Mouse (Mus musculus): Measurements from ENCODE around the gene Aoc3. TPM values are rescaled to one million over a fixed set of nuclear protein-coding genes. Genes with fewer than 3 reads are reported as not detected.

Gene Aoc3
- total RNA-seq (2021) = 10 to 100 TPM; 20.7 to 21.7 TPM
- long read RNA-seq, experiment 1, full-length matches to known transcripts = 11 of 12 reads
- long read RNA-seq, experiment 1, partial matches to known transcripts = 0 of 12 reads
- long read RNA-seq, experiment 1, other reads (novel, unspliced or antisense) = 1 of 12 reads
- long read RNA-seq, experiment 2, full-length matches to known transcripts = 27 of 31 reads
- long read RNA-seq, experiment 2, partial matches to known transcripts = 1 of 31 reads
- long read RNA-seq, experiment 2, other reads (novel, unspliced or antisense) = 3 of 31 reads

GRCm38 (mm10) chr11:101330371-101330924 is at the start of gene Aoc3:
Gene Aoc3 (plus strand): TSS chr11:101330605.
- intact Hi-C loops (cut with DNase I; ENCODE audit: low total_unique reads) = no loop called here
- peak; percentile 47 for DNase-seq

GRCm38 (mm10) chr11:101280837-101281236 is 49.6 kb upstream of the Aoc3 start:
- no peak for DNase-seq
- intact Hi-C loops (cut with DNase I; ENCODE audit: low total_unique reads) = no loop called here

GRCm38 (mm10) chr11:101282896-101283295 is 47.5 kb upstream of the Aoc3 start:
- no peak for DNase-seq
- intact Hi-C loops (cut with DNase I; ENCODE audit: low total_unique reads) = no loop called here

GRCm38 (mm10) chr11:101283805-101284204 is 46.6 kb upstream of the Aoc3 start:
- no peak for DNase-seq
- intact Hi-C loops (cut with DNase I; ENCODE audit: low total_unique reads) = no loop called here

- intact Hi-C loops (cut with DNase I; ENCODE audit: low total_unique reads) = no loop called here
- no peak for DNase-seq
Observed at GRCm38 (mm10) chr11:101287306-101287705, 43.1 kb upstream of the Aoc3 start.

- intact Hi-C loops (cut with DNase I; ENCODE audit: low total_unique reads) = no loop called here
Observed at GRCm38 (mm10) chr11:101291231-101291630, 39.2 kb upstream of the Aoc3 start.

GRCm38 (mm10) chr11:101295191-101295590 is 35.2 kb upstream of the Aoc3 start:
- DNase-seq = no peak
- intact Hi-C loops (cut with DNase I; ENCODE audit: low total_unique reads) = no loop called here

More at GRCm38 (mm10) chr11:101291231-101291630, 39.2 kb upstream of the Aoc3 start:
- no peak for DNase-seq

GRCm38 (mm10) chr11:101300881-101301280 is 29.5 kb upstream of the Aoc3 start:
- intact Hi-C loops (cut with DNase I; ENCODE audit: low total_unique reads) = loop anchor here (2.0 kb wide), 1 partner anchor 90 kb away; no protein-coding TSS in a partner anchor
- no peak for DNase-seq

- intact Hi-C loops (cut with DNase I; ENCODE audit: low total_unique reads) = loop anchor here (2.0 kb wide), 1 partner anchor 91 kb away; no protein-coding TSS in a partner anchor
- no peak for DNase-seq
Observed at GRCm38 (mm10) chr11:101301299-101302003, 29.0 kb upstream of the Aoc3 start.

GRCm38 (mm10) chr11:101302004-101302798 is 28.2 kb upstream of the Aoc3 start, which contains the start of gene Becn1:
Gene Becn1 (minus strand): TSS chr11:101302286.
- intact Hi-C loops (cut with DNase I; ENCODE audit: low total_unique reads) = no loop called here

GRCm38 (mm10) chr11:101307744-101308143 is 22.7 kb upstream of the Aoc3 start:
- intact Hi-C loops (cut with DNase I; ENCODE audit: low total_unique reads) = no loop called here
- DNase-seq = no peak

More at GRCm38 (mm10) chr11:101302004-101302798, 28.2 kb upstream of the Aoc3 start, which contains the start of gene Becn1:
- peak; percentile 97 for DNase-seq

- intact Hi-C loops (cut with DNase I; ENCODE audit: low total_unique reads) = no loop called here
- DNase-seq = no peak
Observed at GRCm38 (mm10) chr11:101311083-101311482, 19.3 kb upstream of the Aoc3 start.

- DNase-seq = no peak
- intact Hi-C loops (cut with DNase I; ENCODE audit: low total_unique reads) = no loop called here
Observed at GRCm38 (mm10) chr11:101312150-101312549, 18.3 kb upstream of the Aoc3 start.

- intact Hi-C loops (cut with DNase I; ENCODE audit: low total_unique reads) = no loop called here
- no peak for DNase-seq
Observed at GRCm38 (mm10) chr11:101314567-101314966, 15.8 kb upstream of the Aoc3 start.

- intact Hi-C loops (cut with DNase I; ENCODE audit: low total_unique reads) = no loop called here
- DNase-seq = no peak
Observed at GRCm38 (mm10) chr11:101315082-101315650, 15.2 kb upstream of the Aoc3 start.

- peak; percentile 94 for DNase-seq
- intact Hi-C loops (cut with DNase I; ENCODE audit: low total_unique reads) = no loop called here
Observed at GRCm38 (mm10) chr11:101315665-101316500, 14.5 kb upstream of the Aoc3 start, which contains the start of gene Psme3. Gene Psme3 (plus strand): TSS chr11:101316213.

GRCm38 (mm10) chr11:101316501-101316917 is 13.9 kb upstream of the Aoc3 start:
- intact Hi-C loops (cut with DNase I; ENCODE audit: low total_unique reads) = no loop called here
- DNase-seq = no peak

GRCm38 (mm10) chr11:101323609-101324008 is 6.8 kb upstream of the Aoc3 start:
- DNase-seq = peak; percentile 67
- intact Hi-C loops (cut with DNase I; ENCODE audit: low total_unique reads) = loop anchor here (2.0 kb wide), 1 partner anchor 71 kb away; no protein-coding TSS in a partner anchor
